Mouse (Mus musculus) spleen, postnatal 10 days (tissue): ENCODE results near the gene Gm21739.
"Not testable (repeated sequence)": the region's sequence is repeated elsewhere in the genome, so short reads cannot be mapped to it uniquely, and the experiment has no call there.

Source experiments
- DNase-seq, 2 experiments: peaks; one replicate each; pipeline ENCODE4 v3.0.0; 2021 to 2022; ENCODE audit warnings: low spot score in 2 of 2

Gene Gm21739

DNA sequence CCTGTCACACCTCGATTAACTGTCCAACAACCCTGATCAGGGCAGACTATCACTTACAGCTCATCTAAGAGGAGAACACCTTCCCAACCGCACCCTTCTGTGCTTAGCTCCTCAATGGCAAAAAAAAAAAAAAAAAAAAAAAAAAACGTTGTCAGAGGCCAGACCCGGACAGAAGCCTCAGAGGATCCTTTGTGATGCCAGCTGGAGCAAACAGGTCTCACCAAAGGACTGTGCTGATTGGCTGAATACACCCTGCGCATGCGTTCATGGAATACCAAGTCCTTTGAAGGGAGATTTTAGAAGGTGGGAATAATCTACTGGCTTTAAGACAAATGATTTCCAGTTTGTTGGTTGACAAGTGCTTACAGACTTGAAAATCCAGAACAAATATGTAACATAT lies at the start of gene Gm21739:
Gm21739 (minus strand) TSS at position 101 of the 400 bp plus-strand sequence.
- not testable (repeated sequence) for DNase-seq
